Mouse (Mus musculus) liver, embryonic 11.5 days (tissue): ENCODE data around the gene Gm10271. TPM values are rescaled to one million over a fixed set of nuclear protein-coding genes. Genes with fewer than 3 reads are reported as not detected.

ENCODE experiments used
- ATAC-seq: fragments of 200-750 bp; cut with Nextera tagmentation; replicated peaks from 2 replicates; pipeline ENCODE4 v1.8.0; 2017; ENCODE audit warnings: moderate number of reproducible peaks, mild to moderate bottlenecking, moderate TSS enrichment, moderate library complexity; ENCODE audit not compliant: low FRiP score
- DNase-seq: peaks from one replicate; pipeline ENCODE4 v3.0.0-alpha.2; 2017; ENCODE audit warnings: low spot score
- H3K27ac ChIP-seq: fragments of 300-500 bp; sonication (generic); 2 replicates; pipeline ENCODE4 v1.5.1; 2014; ENCODE audit warnings: mild to moderate bottlenecking, low read depth, low read length, control low read depth
- H3K27me3 ChIP-seq: fragments of 300-500 bp; sonication (generic); replicated peaks from 2 replicates; pipeline ENCODE4 v1.6.1; 2014; ENCODE audit warnings: low read length, mixed read lengths; ENCODE audit not compliant: control insufficient read depth, insufficient read depth
- H3K36me3 ChIP-seq: fragments of 300-500 bp; sonication (generic); 2 replicates; pipeline ENCODE4 v1.6.1; 2014; ENCODE audit warnings: mild to moderate bottlenecking, low read length, moderate library complexity, mixed read lengths; ENCODE audit not compliant: control insufficient read depth, insufficient read depth
- H3K4me1 ChIP-seq: fragments of 300-500 bp; sonication (generic); replicated peaks from 2 replicates; pipeline ENCODE4 v1.6.1; 2014; ENCODE audit warnings: low read length, mixed read lengths; ENCODE audit not compliant: control insufficient read depth, insufficient read depth
- H3K4me2 ChIP-seq: fragments of 300-500 bp; sonication (generic); 2 replicates; pipeline ENCODE4 v1.6.1; 2014; ENCODE audit warnings: mild to moderate bottlenecking, control low read depth, moderate library complexity
- H3K4me3 ChIP-seq: fragments of 300-500 bp; sonication (generic); 2 replicates; pipeline ENCODE4 v1.5.1; 2014; ENCODE audit warnings: low read depth, low read length, control low read depth
- H3K9ac ChIP-seq: fragments of 300-500 bp; sonication (generic); 2 replicates; pipeline ENCODE4 v1.6.1; 2014; ENCODE audit warnings: low read depth, low read length, control low read depth
- H3K9me3 ChIP-seq: fragments of 300-500 bp; sonication (generic); 2 replicates; pipeline ENCODE4 v1.6.1; 2016; ENCODE audit warnings: low read length, inconsistent platforms, mixed read lengths; ENCODE audit not compliant: control insufficient read depth
- WGBS: fragments of 180-500 bp; shearing (Covaris S2); extraction: QIAGEN DNeasy Blood & Tissue Kit; methylation state at CpG from one replicate; pipeline ENCODE4 v1.1.7; 2014; 5-methylcytosine and 5-hydroxymethylcytosine counted together
- polyA plus RNA-seq: library from polyadenylated mRNA; unstranded; fragments of >200 nt; fragmentation: Nextera tagmentation; extraction: Ambion mirVana; gene quantifications from 2 replicates; pipeline ENCODE4 v1.2.1, GENCODE M21; 2014

Gm10271 gene
- polyA plus RNA-seq, 1 experiment from 2014 or later = not detected

DNA sequence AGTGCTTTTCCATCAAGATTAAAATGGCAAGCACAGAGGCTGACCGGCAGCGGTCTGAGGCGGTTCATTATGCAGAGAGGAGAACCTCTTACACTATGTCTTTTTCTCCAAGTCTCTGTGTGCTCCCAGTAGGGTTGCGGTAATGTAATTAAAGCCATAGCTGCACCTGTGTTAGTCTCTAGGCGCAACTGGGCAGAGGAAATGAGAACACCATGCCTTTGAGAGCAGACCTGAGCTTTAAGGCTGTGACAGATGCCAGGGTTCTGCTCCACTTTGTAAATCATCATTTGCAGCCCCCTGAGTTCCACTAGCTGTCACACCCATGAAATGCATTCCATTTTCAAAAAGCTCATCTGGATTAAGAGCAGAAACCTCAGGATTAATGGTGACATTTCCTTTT is 32.3 kb upstream of the Gm10271 start:
- H3K36me3 ChIP-seq = no peaks in the 10 kb centered on the region
- 73% methylated on average over 5 of the region's 5 CpGs for WGBS
- no peak overlapping the region for H3K4me2 ChIP-seq
- H3K27ac ChIP-seq = no peak overlapping the region
- ATAC-seq (no peak), DNase-seq (no peak)
- H3K9ac ChIP-seq = no peak overlapping the region
- no peaks in the 10 kb centered on the region for H3K4me1 ChIP-seq
- no peaks in the 10 kb centered on the region for H3K27me3 ChIP-seq
- no peak overlapping the region for H3K4me3 ChIP-seq
- no peaks in the 10 kb centered on the region for H3K9me3 ChIP-seq

DNA sequence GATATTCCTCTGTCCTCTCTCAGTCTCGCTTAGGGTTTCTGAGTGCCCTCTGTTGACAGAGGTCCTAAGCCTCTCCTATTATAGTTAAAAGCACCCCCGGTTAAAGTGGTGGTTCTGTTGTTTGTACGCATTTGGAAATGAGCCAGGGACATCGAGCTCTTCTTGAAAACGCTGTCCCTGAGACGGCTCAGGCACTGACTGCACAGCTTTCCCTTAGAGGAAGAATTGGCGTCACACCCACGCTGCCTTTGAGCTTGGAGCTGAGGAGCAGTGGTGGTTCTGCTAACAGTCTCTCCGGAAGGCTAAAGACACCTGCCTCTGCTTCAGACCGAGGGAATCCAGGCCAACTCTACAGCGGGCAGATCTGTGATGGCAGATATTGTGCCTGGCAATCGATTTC is 28.6 kb upstream of the Gm10271 start:
- Histone ChIP-seq H3K9ac (no peak overlapping the region), H3K4me1 (no peaks in the 10 kb centered on the region), H3K36me3 (no peaks in the 10 kb centered on the region), H3K27me3 (no peaks in the 10 kb centered on the region), H3K4me3 (no peak overlapping the region), H3K4me2 (no peak overlapping the region), H3K9me3 (no peaks in the 10 kb centered on the region), H3K27ac (no peak overlapping the region)
- ATAC-seq (no peak), DNase-seq (no peak)
- WGBS = 68% methylated on average over 12 of the region's 12 CpGs

- H3K27me3 ChIP-seq = no peaks in the 10 kb centered on the region
- no peak overlapping the region for H3K4me2 ChIP-seq
- H3K9me3 ChIP-seq = no peaks in the 10 kb centered on the region
- H3K36me3 ChIP-seq = no peaks in the 10 kb centered on the region
- DNase-seq (no peak), ATAC-seq (no peak)
- H3K4me1 ChIP-seq = no peaks in the 10 kb centered on the region
- H3K9ac ChIP-seq = no peak overlapping the region
- no peak overlapping the region for H3K27ac ChIP-seq
- WGBS = 78% methylated on average over 17 of the region's 17 CpGs
- H3K4me3 ChIP-seq = no peak overlapping the region
Measured at GRCm38 (mm10) chr10:116998716-116999455, 26.5 kb upstream of the Gm10271 start.

GRCm38 (mm10) chr10:116996236-116996600 is 23.8 kb upstream of the Gm10271 start:
- Histone ChIP-seq H3K9me3 (no peaks in the 10 kb centered on the region), H3K27me3 (no peaks in the 10 kb centered on the region), H3K9ac (no peak overlapping the region), H3K27ac (no peak overlapping the region), H3K4me3 (no peak overlapping the region), H3K4me1 (no peaks in the 10 kb centered on the region), H3K4me2 (no peak overlapping the region), H3K36me3 (no peaks in the 10 kb centered on the region)
- ATAC-seq (0 out of 2 replicates have a peak, but pooled peaks have one; percentile 29), DNase-seq (peak; percentile 43)
- WGBS = 49% methylated on average over 6 of the region's 6 CpGs

DNA sequence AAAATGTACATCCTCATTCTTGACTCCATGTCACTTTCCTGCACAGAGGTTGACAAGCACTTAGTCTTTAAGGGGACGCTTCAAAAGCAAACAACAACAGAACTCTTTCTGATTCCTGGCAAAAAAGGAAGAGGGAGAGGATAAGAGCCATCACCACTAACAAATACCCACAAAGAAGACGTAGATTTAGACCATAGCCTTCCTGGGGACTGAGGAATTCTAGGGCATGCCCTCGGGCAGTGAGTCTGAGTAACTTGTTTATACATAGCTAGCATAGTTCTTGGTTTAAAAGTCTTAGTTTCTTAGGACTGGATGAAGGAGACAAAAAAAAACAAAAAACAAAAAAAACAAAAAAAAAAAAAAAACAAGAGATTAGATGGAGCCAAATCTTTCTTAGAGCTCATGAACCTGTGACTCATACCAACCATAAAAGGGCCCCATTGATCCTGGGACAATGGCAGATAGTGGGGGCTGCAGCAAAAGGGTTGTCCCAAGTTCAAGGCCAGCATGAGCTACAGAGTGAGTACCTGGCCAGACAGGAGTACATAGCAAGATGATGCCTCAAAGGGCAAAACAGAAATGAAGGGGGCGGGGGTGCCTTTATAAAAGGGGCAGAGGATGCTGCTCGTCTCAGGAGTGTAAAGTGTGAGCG is 23.3 kb upstream of the Gm10271 start:
- H3K4me1 ChIP-seq = no peaks in the 10 kb centered on the region
- H3K36me3 ChIP-seq = no peaks in the 10 kb centered on the region
- H3K9ac ChIP-seq = no peak overlapping the region
- WGBS = 58% methylated on average over 6 of the region's 6 CpGs
- no peak overlapping the region for H3K4me3 ChIP-seq
- H3K27ac ChIP-seq = no peak overlapping the region
- H3K9me3 ChIP-seq = no peaks in the 10 kb centered on the region
- H3K4me2 ChIP-seq = no peak overlapping the region
- DNase-seq (no peak), ATAC-seq (no peak)
- no peaks in the 10 kb centered on the region for H3K27me3 ChIP-seq

GRCm38 (mm10) chr10:116995162-116995561 is 22.8 kb upstream of the Gm10271 start:
- no peak overlapping the region for H3K27ac ChIP-seq
- H3K36me3 ChIP-seq = no peaks in the 10 kb centered on the region
- WGBS = 80% methylated on average over 5 of the region's 5 CpGs
- no peak overlapping the region for H3K4me3 ChIP-seq
- H3K9ac ChIP-seq = no peak overlapping the region
- no peaks in the 10 kb centered on the region for H3K27me3 ChIP-seq
- DNase-seq = no peak
- H3K9me3 ChIP-seq = no peaks in the 10 kb centered on the region
- no peak for ATAC-seq
- H3K4me2 ChIP-seq = no peak overlapping the region
- H3K4me1 ChIP-seq = no peaks in the 10 kb centered on the region

DNA sequence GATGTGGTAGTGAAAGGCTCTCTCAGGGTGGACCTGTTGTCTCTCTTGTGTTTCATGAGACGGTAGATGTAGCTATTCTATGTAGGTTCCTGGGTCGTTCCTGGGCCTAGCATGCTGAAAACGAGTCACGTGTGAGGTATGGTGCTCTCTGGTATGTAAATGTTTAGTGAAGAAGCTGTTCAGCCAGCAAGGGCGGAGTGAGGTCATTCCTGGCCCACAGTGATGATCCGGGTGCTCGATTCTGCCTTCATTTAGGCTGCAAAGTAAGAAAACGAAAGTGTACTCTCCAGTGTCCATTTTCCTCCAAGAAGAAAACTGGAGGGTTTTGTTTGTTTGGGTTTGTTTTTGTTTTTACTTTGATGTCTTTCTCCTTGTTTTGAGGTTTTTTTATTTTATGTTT is 21.6 kb upstream of the Gm10271 start:
- H3K27me3 ChIP-seq = no peaks in the 10 kb centered on the region
- H3K9ac ChIP-seq = no peak overlapping the region
- H3K4me3 ChIP-seq = no peak overlapping the region
- H3K4me1 ChIP-seq = no peaks in the 10 kb centered on the region
- no peaks in the 10 kb centered on the region for H3K36me3 ChIP-seq
- no peak for DNase-seq
- no peak overlapping the region for H3K27ac ChIP-seq
- no peaks in the 10 kb centered on the region for H3K9me3 ChIP-seq
- ATAC-seq = no peak
- no peak overlapping the region for H3K4me2 ChIP-seq
- 89% methylated on average over 8 of the region's 8 CpGs for whole genome bisulfite sequencing

DNA sequence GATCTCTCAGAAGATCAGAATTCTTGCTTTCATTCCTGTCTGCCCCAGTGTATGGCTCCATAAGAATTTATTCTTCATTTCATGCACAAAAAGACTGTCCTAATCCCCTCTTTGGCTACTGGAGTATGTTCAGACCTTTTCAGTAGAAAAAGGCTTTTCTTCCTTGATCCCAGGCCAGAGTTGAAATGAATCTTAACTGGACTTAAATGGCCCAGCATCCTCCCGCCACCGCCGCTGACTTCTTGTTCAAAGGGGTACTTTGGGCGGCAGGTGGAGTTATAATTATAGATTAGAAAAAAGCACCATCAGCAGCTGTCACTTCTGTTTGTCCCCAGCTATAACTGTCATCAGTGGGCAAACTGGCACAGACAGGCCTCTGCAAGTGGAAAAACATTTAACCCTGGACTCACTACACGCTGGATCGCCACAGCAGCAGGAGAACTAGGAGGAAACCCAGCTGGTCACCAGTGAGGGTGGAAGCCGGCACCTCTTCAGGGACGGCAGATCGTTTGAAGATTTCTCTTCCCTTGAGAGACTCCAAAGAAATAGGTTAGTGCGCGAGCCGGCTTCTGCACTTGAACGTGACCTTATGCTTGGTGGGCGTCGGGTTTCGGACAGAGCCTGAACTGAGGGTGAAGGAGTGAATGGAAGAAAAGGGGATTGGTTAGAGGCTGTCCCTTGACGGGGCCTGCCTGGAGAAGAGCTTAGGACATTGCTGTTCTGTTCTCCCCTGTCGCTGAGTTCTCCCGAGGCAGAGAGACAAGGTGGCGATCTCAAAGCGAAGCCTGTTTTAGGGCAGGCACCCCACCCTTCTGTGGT is 14.1 kb upstream of the Gm10271 start, which contains the start of gene Best3:
Best3 (plus strand) TSS at position 51 of the 819 bp plus-strand sequence.
- Histone ChIP-seq H3K9me3 (no peaks in the 10 kb centered on the region), H3K27ac (no peak within 1 kb of the TSS), H3K4me3 (no peak within 1 kb of the TSS), H3K9ac (no peak within 1 kb of the TSS), H3K4me2 (no peak within 1 kb of the TSS), H3K36me3 (no peaks in the 10 kb centered on the region), H3K4me1 (no peaks in the 10 kb centered on the region), H3K27me3 (peaks cover 3% of the 10 kb centered on the region; the same call in 1 of the 2 replicates)
- WGBS = 61% methylated on average over 21 of the region's 21 CpGs
- DNase-seq (no peak), ATAC-seq (no peak)
